Mouse (Mus musculus): ENCODE measurements around the gene Ltk.
A peak's percentile ranks its signal among the peaks of the same experiment; 100 is the strongest.

The Ltk gene

DNA sequence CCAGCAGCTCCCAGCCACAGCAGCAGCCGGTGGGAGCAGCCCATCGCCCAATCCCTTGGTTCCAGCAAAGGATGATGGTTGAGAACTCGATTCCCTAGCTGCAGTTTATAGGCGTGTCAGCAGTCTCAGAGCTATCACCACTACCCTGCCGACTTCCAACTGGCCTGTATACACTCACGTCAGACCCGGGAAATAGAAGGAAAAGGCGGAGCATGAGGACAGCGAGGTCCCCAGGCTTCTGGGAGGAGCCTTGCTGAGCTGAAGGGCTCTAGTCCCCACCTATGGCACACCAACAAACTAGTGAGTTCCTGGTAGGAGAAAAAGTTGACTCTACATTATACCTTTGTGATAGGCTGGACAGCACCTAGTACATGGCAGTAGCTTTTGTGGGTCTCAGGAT lies at the start of gene Ltk:
Ltk (minus strand) TSS at position 181 of the 400 bp plus-strand sequence.
- no peak for DNase-seq (ENCODE audit: low read depth, low spot score)

DNA sequence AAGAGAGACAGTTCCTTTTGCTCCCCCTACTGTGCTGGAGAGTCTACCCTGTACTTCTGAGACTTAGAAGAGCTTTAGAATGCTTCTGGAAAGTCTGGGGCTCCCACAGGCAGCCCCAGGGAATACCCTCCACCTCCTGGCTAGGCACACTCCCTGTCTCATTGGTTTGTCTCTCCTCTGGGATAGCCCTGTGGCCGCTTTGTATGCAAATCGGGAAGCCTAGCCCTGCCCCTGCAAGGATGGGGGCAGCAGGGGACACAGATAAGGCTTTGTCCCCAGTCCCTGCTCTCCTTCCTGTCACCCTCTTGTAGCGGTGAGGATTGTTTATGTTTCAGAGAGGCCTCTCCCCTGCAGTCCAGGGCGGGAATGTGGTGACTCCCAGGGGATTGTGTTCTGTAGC lies 48.6 kb upstream of the Ltk start:
- DNase-seq (ENCODE audit: low read depth, low spot score) = peak; percentile 70

GRCm38 (mm10) chr2:119808438-119808837 lies 48.2 kb upstream of the Ltk start:
- DNase-seq (ENCODE audit: low read depth, low spot score) = no peak

DNA sequence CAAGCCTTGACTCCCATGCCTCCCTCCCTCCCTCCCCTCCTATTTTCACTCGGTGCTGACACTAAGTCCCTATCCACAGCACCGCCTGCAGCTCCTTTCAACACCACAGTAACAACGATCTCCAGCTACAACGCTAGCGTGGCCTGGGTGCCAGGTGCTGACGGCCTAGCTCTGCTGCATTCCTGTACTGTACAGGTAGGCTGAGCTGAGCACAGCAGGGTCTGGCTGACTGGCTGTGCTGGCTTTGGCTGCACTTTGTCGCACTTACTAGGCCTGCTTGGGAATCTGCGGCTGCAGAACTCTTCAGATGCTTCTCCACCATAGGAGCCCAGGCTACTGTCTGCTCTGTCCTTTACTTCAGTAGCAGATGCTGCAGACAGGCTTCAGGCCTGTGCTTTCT lies 45.3 kb upstream of the Ltk start:
- DNase-seq (ENCODE audit: low read depth, low spot score) = no peak

- DNase-seq (ENCODE audit: low read depth, low spot score) = no peak
These were observed 44.5 kb upstream of the Ltk start for GRCm38 (mm10) chr2:119804776-119805175.

GRCm38 (mm10) chr2:119804275-119804628 lies 44.0 kb upstream of the Ltk start:
- DNase-seq (ENCODE audit: low read depth, low spot score) = no peak

GRCm38 (mm10) chr2:119803618-119804274 lies 43.5 kb upstream of the Ltk start:
- peak; percentile 78 for DNase-seq (ENCODE audit: low read depth, low spot score)

DNA sequence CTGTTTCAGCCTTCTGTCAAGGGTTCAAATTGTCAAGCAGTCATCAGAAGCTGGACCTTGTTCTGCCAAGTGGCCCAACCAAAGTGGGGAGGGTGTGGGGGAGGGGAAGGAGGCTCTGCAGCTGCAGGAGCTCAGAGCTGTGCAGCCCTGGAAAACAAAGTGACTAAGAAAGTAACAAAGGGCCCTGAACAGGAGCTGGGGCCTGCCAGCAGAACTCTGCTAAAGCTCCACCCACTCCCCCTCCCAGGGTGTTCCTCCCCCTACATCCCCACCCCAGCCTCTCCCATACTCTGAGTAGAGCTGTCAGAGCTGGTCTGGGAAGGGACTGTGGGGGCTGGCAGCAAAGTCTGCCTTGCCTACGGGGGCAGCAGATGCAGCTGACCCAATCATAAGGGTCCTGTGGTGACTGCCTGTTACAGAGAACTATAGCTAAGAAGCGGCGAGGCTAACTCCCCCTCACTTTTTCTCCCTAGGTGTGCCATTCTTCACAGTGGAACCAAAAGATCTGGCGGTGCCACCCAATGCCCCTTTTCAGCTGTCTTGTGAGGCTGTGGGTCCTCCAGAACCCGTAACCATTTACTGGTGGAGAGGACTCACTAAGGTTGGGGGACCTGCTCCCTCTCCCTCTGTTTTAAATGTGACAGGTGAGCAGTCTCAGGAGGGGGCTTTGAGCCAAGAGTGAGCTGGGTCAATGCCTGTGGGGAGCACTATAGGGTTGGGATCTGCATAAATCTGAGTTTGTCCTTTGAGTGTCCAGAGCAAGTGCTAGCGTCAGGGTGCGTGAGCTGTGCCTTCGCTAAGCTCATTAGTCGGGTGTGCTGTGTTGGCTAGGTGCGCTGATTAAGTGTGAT lies 42.8 kb upstream of the Ltk start:
- peak; percentile 89 for DNase-seq (ENCODE audit: low read depth, low spot score)

- DNase-seq (ENCODE audit: low read depth, low spot score) = no peak
These were observed 40.9 kb upstream of the Ltk start for GRCm38 (mm10) chr2:119800876-119801846.

DNA sequence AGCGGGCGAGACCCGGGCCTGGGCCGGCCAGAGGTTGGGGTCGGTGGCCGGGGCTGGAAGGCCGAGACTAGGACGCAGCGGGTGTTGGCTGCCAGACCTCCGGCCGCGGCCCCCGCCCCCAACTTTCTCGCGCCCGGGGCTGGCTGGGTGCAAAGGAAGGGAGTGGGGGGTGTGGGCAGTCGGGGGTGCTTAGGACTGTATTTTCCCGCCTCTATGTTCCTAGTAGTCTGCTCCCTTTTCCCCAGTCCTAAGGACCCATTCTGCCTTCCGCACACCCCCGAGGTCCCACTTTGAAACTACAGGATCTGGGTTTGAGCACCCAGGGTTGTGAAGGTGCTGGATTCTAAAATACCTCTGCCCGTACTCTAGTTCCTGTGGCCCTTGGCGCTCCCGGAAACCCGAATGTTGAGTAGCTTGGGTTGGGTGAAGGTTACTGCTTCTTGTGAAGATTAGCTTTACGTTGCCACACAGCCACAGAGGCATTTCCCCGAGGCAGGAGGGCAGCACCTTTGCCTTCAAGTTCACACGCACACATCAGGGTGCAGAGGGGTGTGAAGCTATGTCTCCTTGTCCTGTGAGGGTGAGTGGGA lies 39.8 kb upstream of the Ltk start:
- DNase-seq (ENCODE audit: low read depth, low spot score) = peak; percentile 50

- peak; percentile 64 for DNase-seq (ENCODE audit: low read depth, low spot score)
These were observed 39.1 kb upstream of the Ltk start for GRCm38 (mm10) chr2:119799181-119799960.

DNA sequence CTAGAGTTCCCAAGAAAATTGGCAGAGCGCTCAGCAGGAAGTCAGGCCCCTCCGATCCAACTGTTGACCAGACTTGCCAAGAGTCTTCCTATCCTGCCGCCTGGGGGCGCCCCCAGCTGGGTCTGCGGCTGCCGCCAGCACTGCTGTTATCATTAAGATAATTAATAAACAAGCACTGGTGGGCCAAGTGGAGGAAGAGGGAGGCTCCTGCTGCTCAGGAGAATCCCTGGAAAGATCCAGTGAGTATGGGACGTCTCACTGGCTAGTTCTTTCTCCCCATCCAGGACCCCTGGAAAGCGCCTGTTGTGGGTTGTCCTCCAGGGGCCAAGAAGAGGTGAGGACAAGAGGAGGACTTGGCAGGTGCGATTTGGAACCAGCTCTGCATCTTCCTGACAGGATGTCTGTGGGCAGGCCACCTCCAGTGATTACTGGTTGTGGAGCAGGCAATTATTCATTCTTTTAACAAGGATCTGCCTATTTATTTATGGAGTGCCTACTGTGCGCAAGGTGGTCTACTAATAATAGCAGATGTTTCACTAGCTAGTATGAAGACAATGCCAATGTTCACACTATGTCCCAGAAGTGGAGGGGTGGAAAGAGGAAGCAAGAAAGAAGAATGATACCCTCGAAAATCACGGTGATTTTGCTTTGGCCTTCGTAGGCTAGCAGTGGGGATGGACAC lies 38.2 kb upstream of the Ltk start:
- DNase-seq (ENCODE audit: low read depth, low spot score) = peak; percentile 68

DNA sequence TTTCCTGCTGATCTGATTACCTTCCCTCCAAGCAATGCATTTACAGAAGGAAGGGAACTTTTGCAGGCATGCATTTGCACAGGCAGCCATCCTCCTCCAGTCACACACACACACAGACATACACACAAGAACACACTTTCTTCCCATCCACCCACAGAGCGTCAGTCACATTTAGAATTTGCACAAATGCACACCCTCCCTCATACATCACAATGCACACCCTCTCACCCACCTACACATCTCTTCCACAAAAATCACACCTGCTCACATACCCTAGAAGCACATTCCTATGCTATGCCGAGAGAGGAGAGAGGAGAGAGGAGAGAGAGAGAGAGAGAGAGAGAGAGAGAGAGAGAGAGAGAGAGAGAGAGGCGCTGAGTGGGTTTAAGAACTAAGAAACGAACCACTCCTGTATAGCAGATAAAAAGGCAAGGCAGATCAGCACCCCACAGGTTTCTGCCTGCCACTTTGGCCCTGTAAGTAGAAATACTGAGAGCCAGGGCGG lies 37.1 kb upstream of the Ltk start, which contains the start of gene Tyro3:
Tyro3 (plus strand) TSS at position 455 of the 505 bp plus-strand sequence.
- DNase-seq (ENCODE audit: low read depth, low spot score) = no peak

- DNase-seq (ENCODE audit: low read depth, low spot score) = peak; percentile 66
These were observed 29.8 kb upstream of the Ltk start for GRCm38 (mm10) chr2:119789996-119790395.

GRCm38 (mm10) chr2:119787206-119787883 lies 27.1 kb upstream of the Ltk start, which contains the start of gene Rpap1:
TSS of gene Rpap1 (minus strand) at chr2:119787537.
- peak; percentile 90 for DNase-seq (ENCODE audit: low read depth, low spot score)

- peak; percentile 66 for DNase-seq (ENCODE audit: low read depth, low spot score)
These were observed 7.0 kb upstream of the Ltk start for GRCm38 (mm10) chr2:119767246-119767645.

DNA sequence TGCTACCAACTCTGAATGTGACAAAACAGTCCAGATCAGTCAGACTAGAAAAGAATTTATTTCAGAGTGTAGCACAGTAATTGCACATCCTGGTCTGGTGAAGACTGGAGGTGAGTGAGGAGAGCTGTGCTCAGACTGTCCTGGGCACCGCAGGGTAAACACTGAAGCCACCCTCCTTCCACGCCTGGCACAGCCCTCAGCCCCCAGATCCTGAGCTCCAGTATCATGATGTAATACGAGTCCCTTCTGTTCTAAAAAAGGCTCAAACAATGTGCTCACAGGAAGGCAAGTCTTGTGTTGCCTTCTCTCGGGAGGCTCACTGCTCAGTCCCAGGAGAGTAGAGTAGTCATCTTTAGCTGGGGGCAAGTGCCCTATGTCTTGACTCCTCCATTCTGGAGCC lies 3.7 kb upstream of the Ltk start:
- DNase-seq (ENCODE audit: low read depth, low spot score) = no peak

- no peak for DNase-seq (ENCODE audit: low read depth, low spot score)
These were observed 2.0 kb upstream of the Ltk start for GRCm38 (mm10) chr2:119762276-119762675.

Data from R1 (cell line).